Mouse (Mus musculus) limb, embryonic 12.5 days (tissue): ENCODE data around the gene Bco2. TPM values are rescaled to one million over a fixed set of nuclear protein-coding genes. Genes with fewer than 3 reads are reported as not detected.

ENCODE experiments used
- ATAC-seq: fragments of 200-750 bp; cut with Nextera tagmentation; 2 replicates; pipeline ENCODE4 v1.8.0; 2017; ENCODE audit warnings: low read depth, moderate TSS enrichment; ENCODE audit not compliant: insufficient number of reproducible peaks, insufficient read depth, low FRiP score, low TSS enrichment
- H3K27ac ChIP-seq: fragments of 300-500 bp; sonication (generic); 2 replicates; pipeline ENCODE4 v1.5.1; 2016; ENCODE audit warnings: mild to moderate bottlenecking, moderate library complexity
- H3K27me3 ChIP-seq: fragments of 300-500 bp; sonication (generic); 2 replicates; pipeline ENCODE4 v1.6.1; 2016; ENCODE audit warnings: mild to moderate bottlenecking, moderate library complexity
- H3K36me3 ChIP-seq: fragments of 300-500 bp; sonication (generic); 2 replicates; pipeline ENCODE4 v1.6.1; 2016; ENCODE audit warnings: mild to moderate bottlenecking, moderate library complexity
- H3K4me1 ChIP-seq: fragments of 300-500 bp; sonication (generic); replicated peaks from 2 replicates; pipeline ENCODE4 v1.6.1; 2016
- H3K4me2 ChIP-seq: fragments of 300-500 bp; sonication (generic); 2 replicates; pipeline ENCODE4 v1.6.1; 2016; ENCODE audit warnings: mild to moderate bottlenecking, moderate library complexity
- H3K4me3 ChIP-seq: fragments of 300-500 bp; sonication (generic); replicated peaks from 2 replicates; pipeline ENCODE4 v1.5.1; 2016; ENCODE audit warnings: mild to moderate bottlenecking
- H3K9ac ChIP-seq: fragments of 300-500 bp; sonication (generic); replicated peaks from 2 replicates; pipeline ENCODE4 v1.6.1; 2016; ENCODE audit warnings: mild to moderate bottlenecking, moderate library complexity
- H3K9me3 ChIP-seq: fragments of 300-500 bp; sonication (generic); 2 replicates; pipeline ENCODE4 v1.6.1; 2016; ENCODE audit warnings: mild to moderate bottlenecking, moderate library complexity
- WGBS: fragments of 180-500 bp; shearing (Covaris S2); methylation state at CpG from one replicate; pipeline ENCODE4 v1.1.7; 2016; 5-methylcytosine and 5-hydroxymethylcytosine counted together
- polyA plus RNA-seq: library from polyadenylated mRNA; unstranded; fragments of >200 nt; fragmentation: Nextera tagmentation; extraction: Ambion mirVana; gene quantifications from 2 replicates; pipeline ENCODE4 v1.2.1, GENCODE M21; 2016

The Bco2 gene
- polyA plus RNA-seq, 1 experiment from 2014 or later = 0.63 TPM

GRCm38 (mm10) chr9:50590856-50591518 lies 36.0 kb upstream of the Bco2 start:
- H3K4me1 ChIP-seq = no peaks in the 10 kb centered on the region
- H3K4me3 ChIP-seq = no peak overlapping the region
- H3K9ac ChIP-seq = no peak overlapping the region
- 74% methylated on average over 10 of the region's 10 CpGs for WGBS
- no peaks in the 10 kb centered on the region for H3K27me3 ChIP-seq
- peaks cover 15% of the 10 kb centered on the region for H3K36me3 ChIP-seq
- no peak overlapping the region for H3K4me2 ChIP-seq
- no peak overlapping the region for H3K27ac ChIP-seq
- H3K9me3 ChIP-seq = no peaks in the 10 kb centered on the region
- no peak for ATAC-seq

DNA sequence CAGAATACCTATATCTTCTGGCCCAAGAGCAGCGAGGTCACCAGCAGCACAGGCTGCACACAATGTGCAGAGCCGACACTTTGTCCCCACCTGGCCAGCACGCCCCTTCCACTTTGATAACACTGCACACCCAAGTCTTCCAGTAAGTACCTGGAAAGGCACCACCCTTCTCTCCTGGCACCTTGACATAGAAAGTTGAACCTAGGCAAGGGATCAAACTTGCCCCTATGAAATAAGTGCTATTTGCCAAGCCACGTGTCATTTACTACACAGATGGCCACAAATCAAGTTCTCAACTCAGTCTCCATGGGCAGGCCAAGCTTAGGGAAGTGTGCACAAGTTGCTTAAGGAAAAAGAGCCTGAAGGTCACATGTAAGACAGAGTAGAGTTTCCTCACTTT lies 32.0 kb upstream of the Bco2 start:
- Histone ChIP-seq H3K36me3 (no peaks in the 10 kb centered on the region), H3K4me1 (no peaks in the 10 kb centered on the region; the same call in 1 of the 2 replicates), H3K4me2 (no peak overlapping the region), H3K4me3 (no peak overlapping the region), H3K9me3 (no peaks in the 10 kb centered on the region), H3K9ac (no peak overlapping the region), H3K27ac (no peak overlapping the region), H3K27me3 (no peaks in the 10 kb centered on the region)
- no peak for ATAC-seq
- WGBS = 74% methylated on average over 4 of the region's 4 CpGs

DNA sequence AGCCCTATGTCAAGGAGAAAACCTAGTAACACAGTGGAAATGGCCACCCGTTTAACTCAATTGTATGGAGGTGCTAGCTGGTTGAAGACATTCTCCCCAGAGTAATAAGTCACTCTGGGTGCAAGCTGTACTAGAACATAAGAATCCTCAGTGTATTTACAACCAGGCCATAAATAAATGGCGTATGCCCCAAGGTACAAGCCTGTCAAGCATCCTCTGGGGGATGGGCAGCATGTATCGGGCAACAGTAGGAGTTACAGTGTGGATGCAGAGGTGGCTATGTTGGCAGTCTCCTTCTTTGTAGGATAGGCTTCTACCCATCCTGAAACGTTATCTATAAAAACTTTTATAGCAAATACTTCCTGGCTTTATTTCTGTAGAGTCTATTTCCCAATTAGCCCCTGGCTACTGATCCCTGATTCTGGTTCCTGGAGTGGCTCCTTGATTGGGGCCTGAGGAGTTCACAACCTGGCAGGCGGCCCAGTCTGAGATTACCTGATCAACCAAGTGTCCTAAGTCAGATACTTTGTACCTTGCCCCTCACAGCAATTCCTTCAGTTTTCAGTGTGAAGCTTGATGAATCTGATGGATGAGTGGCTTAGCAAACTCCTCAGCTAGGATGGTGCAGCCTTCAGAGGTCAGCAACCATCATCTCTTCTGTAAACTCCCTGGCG lies 30.3 kb upstream of the Bco2 start:
- ATAC-seq = no peak
- H3K27me3 ChIP-seq = no peaks in the 10 kb centered on the region
- no peak overlapping the region for H3K27ac ChIP-seq
- no peak overlapping the region for H3K9ac ChIP-seq
- WGBS = 67% methylated on average over 6 of the region's 6 CpGs
- H3K4me3 ChIP-seq = no peak overlapping the region
- no peak overlapping the region for H3K4me2 ChIP-seq
- H3K9me3 ChIP-seq = no peaks in the 10 kb centered on the region
- H3K36me3 ChIP-seq = no peaks in the 10 kb centered on the region
- no peaks in the 10 kb centered on the region; the same call in 1 of the 2 replicates for H3K4me1 ChIP-seq

- 43% methylated on average over 4 of the region's 4 CpGs for WGBS
- Histone ChIP-seq H3K4me2 (no peak overlapping the region), H3K9ac (no peak overlapping the region), H3K36me3 (no peaks in the 10 kb centered on the region), H3K4me3 (no peak overlapping the region), H3K27ac (no peak overlapping the region), H3K9me3 (no peaks in the 10 kb centered on the region), H3K27me3 (no peaks in the 10 kb centered on the region), H3K4me1 (no peaks in the 10 kb centered on the region; the same call in 1 of the 2 replicates)
- ATAC-seq = no peak
Measured at GRCm38 (mm10) chr9:50580370-50580769, 25.4 kb upstream of the Bco2 start.

GRCm38 (mm10) chr9:50569599-50570525 lies 14.9 kb upstream of the Bco2 start:
- H3K9ac ChIP-seq = no peak overlapping the region
- H3K9me3 ChIP-seq = no peaks in the 10 kb centered on the region
- H3K4me3 ChIP-seq = no peak overlapping the region
- H3K4me1 ChIP-seq = peaks cover 7% of the 10 kb centered on the region; the same call in 1 of the 2 replicates
- ATAC-seq = no peak
- H3K27ac ChIP-seq = no peak overlapping the region
- H3K4me2 ChIP-seq = no peak overlapping the region
- no peaks in the 10 kb centered on the region for H3K27me3 ChIP-seq
- 77% methylated on average over 10 of the region's 10 CpGs for WGBS
- H3K36me3 ChIP-seq = no peaks in the 10 kb centered on the region

- Histone ChIP-seq H3K9me3 (no peaks in the 10 kb centered on the region), H3K36me3 (no peaks in the 10 kb centered on the region), H3K4me2 (no peak overlapping the region), H3K9ac (no peak overlapping the region), H3K4me3 (no peak overlapping the region), H3K4me1 (no peaks in the 10 kb centered on the region), H3K27ac (no peak overlapping the region), H3K27me3 (no peaks in the 10 kb centered on the region)
- no peak for ATAC-seq
- 93% methylated on average over 2 of the region's 2 CpGs for WGBS
Measured at GRCm38 (mm10) chr9:50567881-50568280, 12.9 kb upstream of the Bco2 start.

DNA sequence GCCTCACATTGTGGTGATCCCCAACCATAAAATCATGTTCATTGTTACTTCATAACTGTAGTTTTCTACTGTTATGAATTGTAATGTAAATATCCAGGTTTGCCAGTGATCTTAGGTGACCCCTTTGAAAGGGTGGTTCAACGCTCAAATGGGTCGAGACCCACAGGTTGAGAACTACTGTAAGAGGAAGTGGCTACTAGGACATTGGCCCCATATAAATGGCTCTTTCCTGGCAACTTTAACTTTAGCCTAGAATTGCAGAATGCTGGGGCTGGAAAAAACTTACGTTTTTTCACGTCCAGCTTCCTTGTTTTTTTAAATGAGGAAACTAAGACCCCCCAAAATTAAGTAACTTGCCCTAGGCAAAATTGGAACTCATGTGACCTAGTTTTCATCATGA lies 12.4 kb upstream of the Bco2 start:
- no peaks in the 10 kb centered on the region for H3K27me3 ChIP-seq
- H3K9me3 ChIP-seq = no peaks in the 10 kb centered on the region
- no peak for ATAC-seq
- WGBS = 91% methylated on average over 4 of the region's 4 CpGs
- H3K27ac ChIP-seq = no peak overlapping the region
- no peaks in the 10 kb centered on the region for H3K36me3 ChIP-seq
- H3K9ac ChIP-seq = no peak overlapping the region
- H3K4me1 ChIP-seq = no peaks in the 10 kb centered on the region
- no peak overlapping the region for H3K4me2 ChIP-seq
- no peak overlapping the region for H3K4me3 ChIP-seq

DNA sequence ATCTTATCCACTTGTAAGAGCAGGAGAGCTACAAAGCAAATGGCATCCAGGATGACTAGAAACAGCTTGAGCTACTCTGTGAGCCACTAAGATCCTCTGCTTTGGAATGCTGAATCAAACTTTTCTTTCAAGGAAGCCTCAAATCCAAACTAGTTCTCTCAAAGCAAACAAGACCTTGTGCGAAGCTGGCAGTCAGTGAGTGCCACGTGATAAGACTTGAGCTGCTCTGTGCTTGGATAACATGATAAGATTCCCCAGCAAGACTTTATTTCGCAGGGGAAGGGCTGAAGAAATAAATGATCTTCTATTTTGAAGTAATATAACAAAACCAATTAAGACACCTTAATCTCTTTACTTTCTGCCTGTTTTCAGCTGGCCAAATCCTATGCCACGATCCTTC lies 11.0 kb upstream of the Bco2 start:
- 82% methylated on average over 4 of the region's 4 CpGs for WGBS
- H3K36me3 ChIP-seq = no peaks in the 10 kb centered on the region
- H3K4me1 ChIP-seq = no peaks in the 10 kb centered on the region
- H3K9ac ChIP-seq = no peak overlapping the region
- H3K27ac ChIP-seq = no peak overlapping the region
- H3K4me3 ChIP-seq = no peak overlapping the region
- H3K9me3 ChIP-seq = no peaks in the 10 kb centered on the region
- no peak overlapping the region for H3K4me2 ChIP-seq
- ATAC-seq = no peak
- no peaks in the 10 kb centered on the region for H3K27me3 ChIP-seq

- Histone ChIP-seq H3K4me2 (no peak overlapping the region), H3K4me1 (no peaks in the 10 kb centered on the region), H3K4me3 (no peak overlapping the region), H3K27ac (no peak overlapping the region), H3K9me3 (no peaks in the 10 kb centered on the region), H3K9ac (no peak overlapping the region), H3K36me3 (no peaks in the 10 kb centered on the region), H3K27me3 (no peaks in the 10 kb centered on the region)
- WGBS = 78% methylated on average over 7 of the region's 7 CpGs
- ATAC-seq = no peak
Measured at GRCm38 (mm10) chr9:50565173-50565572, 10.2 kb upstream of the Bco2 start.

GRCm38 (mm10) chr9:50561918-50562360 lies 7.0 kb upstream of the Bco2 start:
- H3K4me3 ChIP-seq = no peak overlapping the region
- 71% methylated on average over 2 of the region's 2 CpGs for WGBS
- no peaks in the 10 kb centered on the region for H3K4me1 ChIP-seq
- H3K36me3 ChIP-seq = no peaks in the 10 kb centered on the region
- no peak for ATAC-seq
- no peaks in the 10 kb centered on the region for H3K9me3 ChIP-seq
- no peak overlapping the region for H3K4me2 ChIP-seq
- no peaks in the 10 kb centered on the region for H3K27me3 ChIP-seq
- no peak overlapping the region for H3K27ac ChIP-seq
- H3K9ac ChIP-seq = no peak overlapping the region
